Mouse (Mus musculus) embryonic facial prominence, embryonic 12.5 days (tissue): ENCODE data around the gene Slc16a10. TPM values are rescaled to one million over a fixed set of nuclear protein-coding genes. Genes with fewer than 3 reads are reported as not detected.
A peak's percentile ranks its signal among the peaks of the same experiment; 100 is the strongest.

ENCODE experiments used
- ATAC-seq: fragments of 200-750 bp; cut with Nextera tagmentation; 2 replicates; pipeline ENCODE4 v1.8.0; 2017; ENCODE audit not compliant: insufficient number of reproducible peaks, insufficient read depth, low FRiP score, low TSS enrichment
- H3K27ac ChIP-seq: fragments of 300-500 bp; sonication (generic); 2 replicates; pipeline ENCODE4 v1.5.1; 2016; ENCODE audit warnings: mild to moderate bottlenecking
- H3K27me3 ChIP-seq: fragments of 300-500 bp; sonication (generic); 2 replicates; pipeline ENCODE4 v1.6.1; 2016; ENCODE audit warnings: mild to moderate bottlenecking, moderate library complexity
- H3K36me3 ChIP-seq: fragments of 300-500 bp; sonication (generic); 2 replicates; pipeline ENCODE4 v1.6.1; 2016; ENCODE audit warnings: mild to moderate bottlenecking
- H3K4me1 ChIP-seq: fragments of 300-500 bp; sonication (generic); 2 replicates; pipeline ENCODE4 v1.6.1; 2016
- H3K4me2 ChIP-seq: fragments of 300-500 bp; sonication (generic); replicated peaks from 2 replicates; pipeline ENCODE4 v1.6.1; 2016; ENCODE audit warnings: mild to moderate bottlenecking, moderate library complexity
- H3K4me3 ChIP-seq: fragments of 300-500 bp; sonication (generic); 2 replicates; pipeline ENCODE4 v1.5.1; 2016; ENCODE audit warnings: mild to moderate bottlenecking
- H3K9ac ChIP-seq: fragments of 300-500 bp; sonication (generic); 2 replicates; pipeline ENCODE4 v1.6.1; 2016; ENCODE audit warnings: mild to moderate bottlenecking, moderate library complexity
- H3K9me3 ChIP-seq: fragments of 300-500 bp; sonication (generic); 2 replicates; pipeline ENCODE4 v1.6.1; 2016; ENCODE audit warnings: mild to moderate bottlenecking, moderate library complexity
- WGBS: fragments of 180-500 bp; shearing (Covaris S2); methylation state at CpG from one replicate; pipeline ENCODE4 v1.1.7; 2016; 5-methylcytosine and 5-hydroxymethylcytosine counted together
- polyA plus RNA-seq: library from polyadenylated mRNA; unstranded; fragments of >200 nt; fragmentation: Nextera tagmentation; extraction: Ambion mirVana; gene quantifications from 2 replicates; pipeline ENCODE4 v1.2.1, GENCODE M21; 2016

Gene Slc16a10
- polyA plus RNA-seq, 1 experiment from 2014 or later, result 6.5 TPM

DNA sequence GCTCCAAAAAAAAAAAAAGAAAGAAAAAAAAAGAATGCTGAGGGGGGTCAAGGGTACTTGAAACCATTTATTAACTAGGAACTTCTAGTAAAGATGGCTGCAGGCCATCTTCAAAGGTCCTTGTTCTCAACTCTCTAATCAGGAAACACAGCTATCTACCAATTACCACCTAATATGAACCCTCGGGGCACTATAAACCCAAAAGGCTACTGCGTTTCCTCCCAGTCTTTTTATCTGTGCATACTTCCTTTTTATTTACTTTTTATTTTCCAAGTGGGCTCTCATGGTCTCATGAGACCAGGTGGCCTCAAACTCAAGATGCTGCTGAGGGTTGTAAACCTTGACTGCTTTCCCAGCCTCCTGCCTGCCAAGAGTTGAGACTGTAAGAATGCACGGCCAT, 4.4 kb upstream of the Slc16a10 start:
- 79% methylated on average over 3 of the region's 3 CpGs for WGBS
- H3K27me3 ChIP-seq, result 0 out of 2 replicates have a peak, but pooled peaks cover 7% of the 10 kb centered on the region
- ATAC-seq, result no peak

GRCm38 (mm10) chr10:40144815-40145214, 2.8 kb upstream of the Slc16a10 start:
- Histone ChIP-seq H3K9me3 (no peaks in the 10 kb centered on the region), H3K27me3 (0 out of 2 replicates have a peak, but pooled peaks cover 8% of the 10 kb centered on the region), H3K36me3 (no peaks in the 10 kb centered on the region), H3K27ac (no peak overlapping the region), H3K4me3 (no peak overlapping the region), H3K9ac (no peak overlapping the region), H3K4me2 (no peak overlapping the region), H3K4me1 (0 out of 2 replicates have a peak, but pooled peaks cover 7% of the 10 kb centered on the region)
- WGBS, result 62% methylated on average over 1 of the region's 1 CpGs
- no peak for ATAC-seq

More for the DNA sequence above, 4.4 kb upstream of the Slc16a10 start:
- H3K36me3 ChIP-seq, result no peaks in the 10 kb centered on the region
- no peak overlapping the region for H3K4me3 ChIP-seq
- H3K9ac ChIP-seq, result no peak overlapping the region
- no peak overlapping the region for H3K4me2 ChIP-seq
- 0 out of 2 replicates have a peak, but pooled peaks cover 3% of the 10 kb centered on the region for H3K4me1 ChIP-seq
- no peak overlapping the region for H3K27ac ChIP-seq
- H3K9me3 ChIP-seq, result no peaks in the 10 kb centered on the region

DNA sequence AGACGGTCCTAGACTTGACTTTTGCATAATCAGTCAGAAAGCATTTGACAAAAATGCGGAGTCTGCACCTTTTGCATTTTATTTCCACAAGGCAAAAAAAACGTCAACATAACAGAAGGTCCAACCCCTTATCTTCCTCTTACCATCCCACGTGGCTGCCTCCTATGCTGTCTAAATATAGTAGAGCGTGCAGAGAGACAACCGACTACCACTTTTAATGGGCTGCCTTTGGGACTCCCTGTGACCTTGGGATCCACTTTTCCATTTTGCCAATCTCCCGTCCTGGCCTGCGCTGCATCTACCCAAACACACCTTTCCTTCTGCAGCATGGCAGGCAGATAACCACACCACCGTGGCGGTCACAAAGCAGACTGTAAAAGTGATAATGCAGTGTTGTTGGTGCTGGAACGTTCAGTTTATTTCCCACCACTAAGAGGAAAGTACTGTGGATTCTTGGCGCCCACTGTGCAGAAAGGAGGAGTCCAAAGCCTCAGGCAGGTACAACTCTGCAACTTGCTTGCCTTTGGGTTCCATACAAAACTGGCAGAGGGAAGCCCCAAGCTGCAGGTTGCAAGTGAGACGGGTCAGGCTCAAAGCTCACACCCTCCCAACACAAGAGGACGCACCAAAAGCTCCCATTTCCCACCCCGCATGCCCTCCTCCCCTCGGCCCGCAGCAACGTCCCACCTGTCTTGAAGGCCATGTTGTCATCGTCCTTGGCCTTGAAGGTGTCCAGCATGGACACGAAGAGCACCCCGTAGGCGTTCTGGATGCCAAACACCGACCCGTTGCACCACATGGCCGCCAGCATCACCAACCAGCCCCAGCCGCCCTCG, 824 bp downstream of the Slc16a10 start:
- Histone ChIP-seq H3K27ac (no peak overlapping the region), H3K9ac (peak overlapping the region; percentile 70), H3K4me3 (peak overlapping the region; percentile 74), H3K4me2 (peak overlapping the region; percentile 93), H3K27me3 (0 out of 2 replicates have a peak, but pooled peaks cover 8% of the 10 kb centered on the region), H3K36me3 (no peaks in the 10 kb centered on the region), H3K4me1 (0 out of 2 replicates have a peak, but pooled peaks cover 7% of the 10 kb centered on the region), H3K9me3 (no peaks in the 10 kb centered on the region)
- 25% methylated on average over 27 of the region's 27 CpGs for WGBS
- ATAC-seq, result no peak

DNA sequence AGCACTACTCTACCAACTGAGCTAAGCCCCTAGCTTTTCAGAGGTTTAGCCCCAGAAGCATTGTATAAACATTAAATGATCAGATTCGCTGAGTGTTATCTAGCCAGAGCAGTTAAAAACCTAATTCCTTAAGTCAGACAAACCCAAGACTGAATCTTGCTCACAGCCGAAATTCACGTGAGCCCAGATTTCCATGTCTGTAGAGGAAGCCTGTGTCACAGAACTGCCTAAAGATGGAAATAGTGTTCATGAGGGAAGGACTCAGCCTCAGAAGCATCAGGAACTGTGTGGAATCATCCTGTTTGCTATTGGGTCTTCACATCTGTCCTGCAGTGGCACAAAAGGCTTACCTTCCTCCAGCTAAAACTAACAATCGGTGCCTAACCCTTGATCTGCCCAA, 2.4 kb downstream of the Slc16a10 start:
- Histone ChIP-seq H3K9ac (no peak overlapping the region), H3K9me3 (no peaks in the 10 kb centered on the region), H3K27ac (no peak overlapping the region), H3K27me3 (0 out of 2 replicates have a peak, but pooled peaks cover 8% of the 10 kb centered on the region), H3K4me3 (no peak overlapping the region), H3K4me1 (0 out of 2 replicates have a peak, but pooled peaks cover 7% of the 10 kb centered on the region), H3K4me2 (no peak overlapping the region), H3K36me3 (no peaks in the 10 kb centered on the region)
- 82% methylated on average over 4 of the region's 4 CpGs for WGBS
- no peak for ATAC-seq

DNA sequence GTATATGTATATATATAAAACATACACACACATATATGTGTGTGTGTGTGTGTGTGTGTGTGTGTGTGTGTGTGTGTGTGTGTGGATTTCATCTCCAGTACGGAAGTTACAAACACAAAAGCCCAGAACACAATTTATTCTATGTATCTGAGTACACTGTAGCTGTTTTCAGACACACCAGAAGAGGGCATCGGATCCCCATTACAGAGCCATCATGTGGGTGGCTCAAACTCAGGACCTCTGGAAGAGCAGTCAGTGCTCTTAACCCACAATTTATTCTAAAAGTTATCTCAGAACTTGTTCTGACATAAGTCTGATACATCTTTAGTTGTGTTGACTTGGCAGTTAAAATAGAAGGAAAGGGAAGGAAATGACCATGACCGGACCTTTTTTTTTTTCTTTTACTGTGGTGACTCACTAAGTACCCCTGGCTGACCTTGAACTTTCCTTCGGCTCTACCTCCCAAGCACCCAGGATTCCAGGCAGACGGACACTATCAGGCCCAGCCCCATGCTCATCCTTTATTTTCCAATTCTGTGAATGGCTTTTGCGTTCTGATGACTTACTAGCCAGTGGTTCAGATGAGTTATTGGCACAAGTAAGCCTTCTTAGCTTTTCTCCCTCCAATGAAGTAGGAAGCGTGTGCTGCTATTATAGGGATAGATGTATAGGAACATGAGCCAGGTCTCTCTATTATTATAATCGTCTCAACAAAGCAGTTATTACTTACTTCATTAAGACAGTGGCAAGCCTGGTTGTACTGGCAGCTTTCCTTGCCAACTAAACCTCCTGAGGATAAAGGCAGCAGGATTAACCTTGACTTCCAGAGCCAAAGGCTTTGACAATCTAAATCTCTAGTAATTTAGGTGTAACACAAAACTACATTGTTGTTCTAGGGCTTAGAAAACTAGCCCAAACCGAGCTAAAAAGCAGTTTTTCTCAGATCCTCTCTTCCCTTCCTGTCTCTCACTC, 6.0 kb downstream of the Slc16a10 start:
- Histone ChIP-seq H3K4me3 (no peak overlapping the region), H3K4me1 (0 out of 2 replicates have a peak, but pooled peaks cover under 1% of the 10 kb centered on the region)
- WGBS, result 78% methylated on average over 9 of the region's 9 CpGs

DNA sequence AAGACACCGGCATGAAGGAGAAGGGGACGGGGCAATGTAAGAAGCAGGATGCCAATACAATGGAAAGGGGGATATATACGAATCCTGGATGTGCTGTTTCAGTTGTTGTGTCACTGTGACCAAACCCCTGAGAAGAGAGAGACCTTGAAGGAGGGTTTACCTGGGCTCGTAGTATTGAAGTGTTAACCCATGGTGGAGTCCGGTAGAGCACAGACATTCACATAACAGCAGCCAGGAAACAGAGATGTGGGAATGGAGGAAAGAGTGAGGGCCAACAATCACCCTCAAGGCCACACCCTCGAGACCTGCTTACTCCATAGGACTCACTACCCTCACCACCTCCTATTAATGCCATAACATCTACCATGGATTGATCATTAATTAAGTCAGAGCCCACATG, 7.2 kb downstream of the Slc16a10 start:
- Histone ChIP-seq H3K27me3 (no peaks in the 10 kb centered on the region), H3K9ac (no peak overlapping the region), H3K36me3 (no peaks in the 10 kb centered on the region), H3K4me2 (no peak overlapping the region), H3K4me1 (no peaks in the 10 kb centered on the region), H3K4me3 (no peak overlapping the region), H3K27ac (no peak overlapping the region), H3K9me3 (no peaks in the 10 kb centered on the region)
- ATAC-seq, result no peak
- WGBS, result 90% methylated on average over 6 of the region's 6 CpGs

More for the DNA sequence above, 6.0 kb downstream of the Slc16a10 start:
- H3K36me3 ChIP-seq, result no peaks in the 10 kb centered on the region
- H3K27ac ChIP-seq, result no peak overlapping the region
- no peaks in the 10 kb centered on the region for H3K27me3 ChIP-seq
- H3K4me2 ChIP-seq, result no peak overlapping the region
- no peaks in the 10 kb centered on the region for H3K9me3 ChIP-seq
- ATAC-seq, result no peak
- H3K9ac ChIP-seq, result no peak overlapping the region

DNA sequence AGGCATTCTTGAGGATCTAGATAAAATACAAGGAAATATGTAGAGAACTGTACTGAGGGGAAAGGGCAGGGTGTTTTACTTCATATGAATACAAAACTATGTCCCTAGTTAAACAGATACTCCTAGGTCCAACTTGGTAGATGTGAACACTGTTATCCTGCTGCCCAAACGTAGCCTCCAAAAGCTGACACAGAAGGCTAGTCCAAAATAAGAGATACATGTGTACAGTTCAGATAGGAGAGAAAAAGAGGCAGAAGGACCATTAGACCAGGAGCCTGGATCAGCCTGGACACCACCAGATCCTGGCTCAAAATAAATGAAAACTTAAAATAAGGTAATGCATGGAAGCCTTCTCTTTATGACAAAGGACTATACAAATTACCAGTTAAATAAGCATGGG, 8.4 kb downstream of the Slc16a10 start:
- H3K9me3 ChIP-seq, result no peaks in the 10 kb centered on the region
- 71% methylated on average over 1 of the region's 1 CpGs for WGBS
- no peaks in the 10 kb centered on the region for H3K27me3 ChIP-seq
- no peak overlapping the region for H3K4me2 ChIP-seq
- H3K27ac ChIP-seq, result no peak overlapping the region
- no peaks in the 10 kb centered on the region for H3K36me3 ChIP-seq
- H3K9ac ChIP-seq, result no peak overlapping the region
- no peaks in the 10 kb centered on the region for H3K4me1 ChIP-seq
- no peak for ATAC-seq
- H3K4me3 ChIP-seq, result no peak overlapping the region

- no peaks in the 10 kb centered on the region for H3K9me3 ChIP-seq
- no peaks in the 10 kb centered on the region for H3K4me1 ChIP-seq
- WGBS, result 82% methylated on average over 9 of the region's 9 CpGs
- no peak overlapping the region for H3K4me3 ChIP-seq
- no peaks in the 10 kb centered on the region for H3K36me3 ChIP-seq
- ATAC-seq, result no peak
- H3K27me3 ChIP-seq, result no peaks in the 10 kb centered on the region
- H3K9ac ChIP-seq, result no peak overlapping the region
- H3K4me2 ChIP-seq, result no peak overlapping the region
- H3K27ac ChIP-seq, result no peak overlapping the region
Measured at GRCm38 (mm10) chr10:40131690-40132418, 10.2 kb downstream of the Slc16a10 start.

GRCm38 (mm10) chr10:40130126-40130525, 11.9 kb downstream of the Slc16a10 start:
- WGBS, result 81% methylated on average over 1 of the region's 1 CpGs
- no peaks in the 10 kb centered on the region for H3K9me3 ChIP-seq

GRCm38 (mm10) chr10:40129134-40129533, 12.9 kb downstream of the Slc16a10 start:
- Histone ChIP-seq H3K9me3 (no peaks in the 10 kb centered on the region), H3K4me1 (no peaks in the 10 kb centered on the region), H3K9ac (no peak overlapping the region), H3K4me3 (no peak overlapping the region), H3K4me2 (no peak overlapping the region), H3K27ac (no peak overlapping the region), H3K27me3 (no peaks in the 10 kb centered on the region), H3K36me3 (no peaks in the 10 kb centered on the region)
- ATAC-seq, result no peak

More at GRCm38 (mm10) chr10:40130126-40130525, 11.9 kb downstream of the Slc16a10 start:
- H3K36me3 ChIP-seq, result no peaks in the 10 kb centered on the region
- H3K27ac ChIP-seq, result no peak overlapping the region
- no peak for ATAC-seq
- H3K4me1 ChIP-seq, result no peaks in the 10 kb centered on the region
- H3K9ac ChIP-seq, result no peak overlapping the region
- H3K27me3 ChIP-seq, result no peaks in the 10 kb centered on the region
- H3K4me3 ChIP-seq, result no peak overlapping the region
- H3K4me2 ChIP-seq, result no peak overlapping the region

DNA sequence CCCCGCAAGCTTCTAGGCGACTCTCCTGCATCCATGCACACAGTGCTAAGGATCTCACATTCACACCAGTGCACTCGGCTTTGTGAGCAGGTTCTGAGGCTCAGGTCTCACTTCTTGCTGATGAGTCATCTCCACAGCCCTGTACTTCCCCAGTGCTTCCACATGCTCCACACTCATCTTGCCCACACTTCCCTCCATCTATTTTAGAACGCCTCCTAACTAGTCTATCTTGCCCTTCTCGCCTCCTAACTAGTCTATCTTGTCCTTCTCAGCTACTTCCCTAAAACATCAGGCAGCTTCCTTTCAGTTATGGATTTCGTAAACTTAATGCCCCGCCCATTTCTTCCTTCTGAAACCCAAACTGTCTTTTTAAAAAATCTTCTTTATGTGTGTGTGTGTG, 13.6 kb downstream of the Slc16a10 start:
- no peak for ATAC-seq
- H3K27me3 ChIP-seq, result no peaks in the 10 kb centered on the region
- no peak overlapping the region for H3K4me2 ChIP-seq
- H3K4me1 ChIP-seq, result no peaks in the 10 kb centered on the region
- WGBS, result 84% methylated on average over 7 of the region's 7 CpGs
- H3K9ac ChIP-seq, result no peak overlapping the region
- no peaks in the 10 kb centered on the region for H3K36me3 ChIP-seq
- no peak overlapping the region for H3K4me3 ChIP-seq
- no peak overlapping the region for H3K27ac ChIP-seq
- H3K9me3 ChIP-seq, result no peaks in the 10 kb centered on the region
